Mouse (Mus musculus) layer of hippocampus, postnatal 25 days (tissue): ENCODE data around the gene Pex16. TPM values are rescaled to one million over a fixed set of nuclear protein-coding genes. Genes with fewer than 3 reads are reported as not detected.
"Not testable (repeated sequence)": the region's sequence is repeated elsewhere in the genome, so short reads cannot be mapped to it uniquely, and the experiment has no call there.

Experiments
- DNase-seq, 2 experiments: peaks; one replicate each; pipeline ENCODE4 v3.0.0; 2022; ENCODE audit warnings: mixed read lengths in 2 of 2, low spot score in 1 of 2; ENCODE audit errors: extremely low spot score in 1 of 2
- total RNA-seq, 2 experiments: library from RNA; stranded (reverse); gene quantifications; 2 replicates each; pipeline ENCODE4 v1.2.3; 2021

The Pex16 gene
- total RNA-seq, 2 experiments from 2014 or later = 31.7 to 35.5 TPM

DNA sequence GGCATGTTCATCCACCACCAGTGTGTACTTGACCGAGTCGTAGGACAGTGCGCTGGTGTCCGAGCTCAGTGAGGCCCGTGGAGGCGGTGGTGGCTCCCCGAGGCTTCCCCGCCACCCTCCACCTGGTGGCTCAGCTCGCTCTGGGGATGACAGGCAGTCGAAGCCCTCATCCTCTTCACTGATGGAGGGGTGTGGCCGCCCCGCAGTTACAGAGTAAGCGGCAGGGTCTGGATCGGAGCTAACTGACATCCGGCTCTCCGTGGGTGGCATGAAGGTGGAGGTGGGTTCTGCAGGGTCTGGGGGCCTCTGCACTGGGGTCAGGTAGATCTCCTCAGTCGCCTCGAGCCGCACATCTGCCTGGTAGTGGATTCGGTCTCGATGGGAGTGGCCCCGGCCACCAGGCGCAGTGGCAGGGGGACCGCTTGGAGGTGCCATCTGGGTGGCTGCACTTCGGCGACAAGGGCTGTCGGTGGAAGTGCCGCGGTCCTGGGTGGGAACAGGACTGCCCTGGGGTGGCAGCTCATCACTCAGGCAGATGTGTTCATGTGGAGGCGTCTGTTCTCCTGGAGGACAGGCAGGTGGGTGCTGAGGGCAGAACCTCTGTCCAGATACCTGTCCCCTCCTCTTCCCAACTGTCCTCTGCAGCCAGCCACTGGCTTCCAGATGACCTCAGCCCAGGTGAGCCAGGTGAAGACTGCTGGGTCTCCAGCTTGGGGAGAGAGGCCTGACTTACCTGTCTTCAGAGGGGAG is 12.5 kb downstream of the Pex16 start:
- DNase-seq = no peak

DNA sequence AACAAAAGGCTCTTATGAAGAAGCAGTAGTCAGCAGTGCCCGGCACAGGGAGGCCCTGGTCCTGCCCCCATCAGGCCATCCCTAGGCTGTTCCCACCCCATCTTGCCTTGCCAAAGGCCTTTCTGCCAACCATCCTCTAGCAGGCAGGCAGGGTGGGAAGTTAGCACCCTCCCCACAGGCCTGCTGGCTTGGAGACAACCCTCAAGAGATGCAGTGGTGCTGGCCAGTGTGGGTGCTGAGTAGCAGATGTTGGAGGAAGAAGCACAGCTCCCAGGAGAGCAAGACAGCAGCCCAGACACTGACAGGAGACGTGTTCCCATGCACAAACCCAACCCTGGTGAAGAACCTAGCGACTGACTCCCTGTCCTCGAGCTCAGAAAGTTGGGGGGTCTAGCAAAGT is 13.2 kb downstream of the Pex16 start:
- DNase-seq = no peak

DNA sequence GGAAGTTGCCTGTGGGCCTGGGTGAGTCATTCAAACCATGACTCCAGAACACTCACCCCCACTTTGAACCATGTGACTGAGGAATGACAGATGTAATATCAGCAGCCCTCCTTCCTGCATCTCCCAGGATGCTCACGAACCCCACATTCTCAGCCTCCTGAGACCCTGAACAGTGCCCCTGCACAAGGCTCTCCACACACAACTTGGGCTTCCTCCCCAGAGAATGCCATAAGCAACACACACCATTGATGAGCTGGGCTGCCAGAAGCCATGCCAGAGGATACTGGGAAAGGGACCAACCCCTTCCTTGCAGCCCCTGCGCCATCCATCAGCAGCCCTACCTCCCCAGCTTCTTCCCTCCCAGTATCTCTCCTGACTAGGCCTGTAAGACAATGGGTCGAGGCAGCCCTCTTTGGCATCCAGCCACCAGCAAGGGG is 13.6 kb downstream of the Pex16 start:
- no peak for DNase-seq

DNA sequence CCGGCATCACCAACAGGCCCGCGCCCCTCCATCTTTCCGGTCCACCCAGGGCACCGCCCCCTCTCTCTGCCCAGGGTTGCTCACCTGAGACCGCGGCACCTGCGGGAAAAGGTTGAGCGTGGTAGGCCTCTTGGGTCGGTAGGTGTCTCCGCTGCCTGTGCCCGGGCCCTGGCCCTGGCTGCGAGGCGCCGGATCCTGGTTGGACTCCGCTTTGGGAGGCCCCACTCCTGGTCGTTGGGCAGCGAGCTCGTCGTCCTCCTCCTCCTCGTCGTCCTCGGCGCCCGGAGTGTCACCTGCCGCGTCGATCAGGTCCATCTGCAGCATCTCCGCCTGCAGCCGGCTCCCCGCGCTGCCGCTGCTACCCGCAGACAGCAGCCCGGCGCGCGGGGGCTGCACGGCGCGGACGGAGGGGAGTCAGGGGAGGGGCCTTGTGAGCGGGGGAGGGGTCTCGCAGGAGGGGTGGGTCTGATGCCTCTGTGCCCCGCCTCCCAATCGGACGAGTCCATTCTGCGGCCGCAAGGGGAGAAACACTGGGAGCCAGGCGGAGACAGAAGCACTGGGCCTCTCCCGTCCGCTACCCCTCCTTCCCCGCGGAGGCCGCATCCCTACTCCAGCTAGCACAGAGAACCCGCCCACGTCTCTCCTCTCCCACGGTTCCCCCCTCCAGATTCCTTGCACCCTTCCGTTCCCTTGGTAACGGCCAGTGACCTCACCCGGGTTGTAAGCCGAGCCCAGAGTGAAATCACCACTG is 14.6 kb downstream of the Pex16 start:
- peak; percentile 71 to 77 for DNase-seq

DNA sequence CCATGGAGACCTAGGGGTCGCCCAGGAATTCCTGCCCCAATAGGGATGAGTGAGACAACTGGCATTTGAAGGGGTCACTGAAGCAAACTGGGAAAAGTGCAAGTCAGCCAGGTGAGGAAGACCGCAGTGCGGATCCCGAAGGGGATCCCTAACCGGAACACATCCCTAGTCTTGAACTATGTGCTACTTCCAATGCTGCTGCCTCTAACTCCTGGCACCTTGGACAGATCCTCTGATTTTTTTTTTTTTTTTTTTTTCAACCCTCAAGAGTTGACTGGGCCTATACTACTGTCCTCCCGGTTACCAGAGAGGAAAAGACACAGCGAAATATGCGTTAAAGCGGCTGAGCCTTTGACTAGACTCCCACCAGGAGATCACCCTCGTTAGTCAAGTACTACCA is 15.2 kb downstream of the Pex16 start:
- no peak for DNase-seq

DNA sequence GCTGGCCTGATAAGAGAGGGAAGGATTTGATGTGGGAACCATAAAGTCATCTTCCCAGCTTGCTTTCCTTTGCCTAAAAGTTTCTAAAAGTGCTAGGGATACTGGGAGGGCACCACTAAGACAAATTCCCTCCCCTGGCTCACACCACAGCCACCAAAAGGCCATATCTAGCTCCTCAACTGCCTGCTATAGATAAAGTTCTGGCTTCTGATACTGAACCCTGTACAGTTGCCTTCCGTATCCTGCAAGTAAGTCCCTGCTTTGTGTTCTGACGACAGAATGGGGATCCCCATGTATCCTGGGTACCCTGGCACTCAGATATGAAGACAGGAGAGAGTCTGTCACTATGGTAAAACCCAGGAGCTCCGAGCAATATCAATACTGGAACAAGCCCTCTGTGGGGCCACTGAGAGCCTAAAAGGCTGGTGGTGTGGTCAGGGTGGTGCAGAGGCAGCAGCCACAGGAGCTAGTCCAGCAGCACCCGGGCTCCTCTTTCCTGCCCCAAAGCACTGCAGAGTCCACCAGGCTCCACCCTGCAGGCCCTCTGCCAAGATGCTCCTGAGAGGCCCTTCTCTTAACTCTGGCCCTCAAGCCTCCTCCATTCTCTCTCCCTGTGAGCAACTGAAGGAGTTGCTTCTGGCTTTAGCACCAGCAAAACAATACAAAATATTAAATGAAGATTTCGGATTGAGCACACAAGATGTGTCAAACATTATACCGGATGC is 15.9 kb downstream of the Pex16 start:
- DNase-seq = no peak

DNA sequence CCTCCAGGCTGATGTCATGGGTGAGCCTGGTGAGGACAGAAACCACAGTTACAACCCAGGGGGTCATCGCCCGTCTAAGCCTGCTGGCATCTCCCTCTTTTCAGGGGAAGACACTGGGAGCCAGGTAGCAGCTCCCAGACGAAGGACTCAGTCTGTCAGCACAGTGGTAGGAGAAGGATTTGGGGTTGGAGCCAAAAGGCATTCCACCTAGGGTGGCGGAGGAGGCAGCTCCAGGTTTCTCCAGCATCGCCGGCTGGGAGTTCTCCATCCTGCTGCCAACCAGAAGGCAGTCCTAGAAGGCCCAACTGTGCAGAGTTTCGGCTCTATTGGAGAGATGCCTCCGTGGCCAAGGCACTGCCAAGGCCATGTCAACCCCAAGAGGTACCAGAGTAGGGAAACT is 16.6 kb downstream of the Pex16 start:
- DNase-seq = no peak

DNA sequence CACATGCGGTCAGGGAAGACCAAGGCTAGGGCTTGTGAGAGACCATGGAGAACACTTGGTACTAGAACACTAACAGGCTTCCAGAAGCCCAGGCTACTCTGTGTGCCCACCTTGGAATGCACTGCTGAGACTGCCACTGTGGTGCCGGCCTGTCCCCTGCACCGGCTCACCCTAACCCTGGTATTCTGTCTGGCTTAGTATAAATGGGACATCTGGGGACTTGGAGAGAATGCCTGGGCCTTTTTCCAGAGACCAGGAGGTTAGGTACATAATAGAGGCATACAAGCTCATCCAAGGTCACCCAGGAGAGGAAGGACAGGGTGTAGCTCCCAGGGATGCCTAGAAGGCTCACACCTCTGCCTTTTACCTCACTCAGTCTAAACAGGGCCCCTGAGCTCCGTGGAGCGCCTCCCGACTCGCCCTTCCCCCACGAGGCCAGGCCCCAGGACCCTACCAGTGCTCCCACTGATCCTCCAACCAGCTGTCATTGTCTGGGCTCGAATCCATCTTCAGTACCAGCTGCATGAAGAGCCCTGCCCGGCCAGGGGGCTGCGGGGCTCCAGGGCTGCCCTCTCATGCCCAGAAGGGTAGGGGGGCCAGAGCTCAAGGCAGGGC is 17.3 kb downstream of the Pex16 start:
- no peak for DNase-seq

DNA sequence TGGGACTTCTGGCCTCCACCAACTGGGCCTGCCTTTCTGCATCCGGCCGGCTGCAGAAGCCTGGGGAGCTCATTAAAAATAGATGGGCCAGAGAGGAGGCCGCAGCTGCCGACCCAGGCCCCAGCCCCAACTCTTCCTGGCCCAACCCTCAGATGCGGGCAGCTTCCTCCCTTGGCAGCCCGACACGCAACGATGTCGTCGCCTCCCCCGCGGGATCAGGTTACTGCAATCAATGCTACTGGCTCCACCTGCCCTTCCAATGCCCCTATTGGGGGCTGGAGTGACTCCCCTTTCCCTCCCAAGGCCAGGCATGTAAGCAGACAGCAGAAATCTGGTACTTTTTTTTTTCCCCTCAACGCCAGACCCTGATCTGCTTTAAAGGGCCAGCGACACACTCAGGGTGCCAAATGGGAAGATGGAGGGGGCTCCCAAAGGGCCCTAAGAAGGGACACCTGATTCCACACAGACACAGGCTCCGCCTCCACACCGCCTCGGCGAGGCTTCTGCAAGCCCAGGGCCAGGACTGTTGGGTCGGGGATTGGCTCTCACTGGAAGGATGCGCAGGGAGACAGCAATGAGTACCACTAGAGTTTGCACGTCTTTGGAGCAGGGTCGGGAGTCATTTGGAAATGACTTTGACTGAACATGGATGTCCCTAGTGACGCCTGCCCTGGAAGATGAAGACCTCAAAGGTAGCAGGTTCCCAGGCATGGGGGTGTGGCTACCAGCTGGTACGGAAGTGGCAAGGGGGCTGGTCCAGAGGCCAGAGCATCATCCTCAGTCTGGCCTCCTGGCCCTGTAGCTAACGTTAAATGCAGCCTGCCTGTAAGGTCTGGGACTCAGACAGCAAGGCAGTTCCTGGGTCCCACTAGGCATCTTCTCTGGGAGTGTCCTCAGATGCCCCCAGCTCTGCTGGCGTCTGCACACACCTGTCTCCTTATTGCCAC is 18.1 kb downstream of the Pex16 start:
- no peak for DNase-seq

DNA sequence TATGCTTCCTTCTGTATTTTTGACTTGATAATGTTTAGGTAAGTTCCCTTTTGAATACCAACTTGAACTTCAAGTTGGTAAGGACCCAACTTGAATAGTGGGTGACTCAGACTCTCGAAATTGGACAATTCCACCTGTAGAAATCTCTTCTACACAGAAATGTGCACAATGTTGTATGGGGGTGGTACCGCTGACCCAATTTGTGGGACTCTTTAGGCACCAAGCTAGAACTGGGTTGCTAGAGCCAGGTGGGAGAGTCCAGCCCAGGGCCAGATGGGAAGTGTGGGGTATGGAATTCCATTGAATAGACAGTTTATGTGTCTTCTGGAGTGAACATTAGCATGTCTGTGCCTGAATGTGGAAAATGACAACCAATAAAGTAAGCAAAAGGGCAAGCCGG is 21.1 kb downstream of the Pex16 start:
- no peak for DNase-seq

DNA sequence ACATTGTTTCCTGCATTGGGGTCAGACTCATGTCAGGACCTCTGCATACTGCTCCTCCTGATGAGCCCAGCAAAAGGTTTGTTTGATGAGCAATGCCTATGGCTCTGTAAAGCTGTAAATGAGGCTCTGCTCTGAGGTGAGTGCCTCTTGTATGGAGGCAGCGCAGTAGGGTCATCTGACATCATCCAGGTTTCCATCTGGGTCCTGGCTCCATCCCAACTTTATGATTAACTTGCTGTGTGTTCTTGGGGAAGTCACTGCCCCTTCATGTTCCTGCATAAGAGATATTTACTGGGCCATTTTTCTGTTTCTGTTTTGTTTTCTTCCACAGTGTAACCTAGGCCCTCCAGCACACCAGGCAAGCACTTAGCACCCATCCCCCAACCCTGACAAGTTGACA is 23.0 kb downstream of the Pex16 start:
- DNase-seq = no peak

DNA sequence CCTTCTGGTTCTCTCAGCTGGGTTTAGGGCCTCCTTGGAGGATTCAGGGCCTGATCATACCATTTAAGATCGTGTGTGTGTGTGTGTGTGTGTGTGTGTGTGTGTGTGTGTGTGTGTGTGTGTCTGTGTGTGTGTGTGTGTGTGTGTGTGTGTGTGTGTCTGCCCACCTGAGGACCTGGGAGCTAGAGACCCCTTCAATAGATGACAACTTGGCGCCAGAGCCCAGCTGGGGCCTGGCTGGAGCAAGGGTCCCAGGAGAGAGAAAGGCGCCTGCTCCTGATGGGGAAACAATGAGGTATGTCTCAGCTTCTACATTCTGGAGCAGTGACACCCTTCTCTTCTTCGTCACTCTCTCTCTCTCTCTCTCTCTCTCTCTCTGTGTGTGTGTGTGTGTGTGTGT is 25.4 kb downstream of the Pex16 start:
- not testable (repeated sequence) for DNase-seq

DNA sequence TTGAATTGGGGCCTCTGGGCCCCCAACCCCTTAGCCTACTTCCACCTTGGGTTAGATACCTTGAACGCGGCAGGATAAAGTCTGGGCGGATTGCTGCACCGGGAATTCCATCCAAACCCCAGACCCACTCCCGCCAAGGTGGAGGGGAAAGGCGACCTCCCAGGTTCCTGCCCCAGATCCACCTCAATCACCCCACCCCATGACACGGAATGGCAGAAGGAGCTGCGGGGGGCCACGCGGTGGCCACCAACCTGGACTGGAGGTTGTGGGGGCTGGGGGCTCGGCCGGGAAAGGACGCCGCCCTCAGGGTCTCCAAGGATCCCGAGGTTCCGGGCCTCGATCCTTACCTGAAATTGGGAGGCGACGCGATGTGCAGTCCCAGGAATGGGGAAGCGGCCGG is 26.2 kb downstream of the Pex16 start:
- DNase-seq = no peak

DNA sequence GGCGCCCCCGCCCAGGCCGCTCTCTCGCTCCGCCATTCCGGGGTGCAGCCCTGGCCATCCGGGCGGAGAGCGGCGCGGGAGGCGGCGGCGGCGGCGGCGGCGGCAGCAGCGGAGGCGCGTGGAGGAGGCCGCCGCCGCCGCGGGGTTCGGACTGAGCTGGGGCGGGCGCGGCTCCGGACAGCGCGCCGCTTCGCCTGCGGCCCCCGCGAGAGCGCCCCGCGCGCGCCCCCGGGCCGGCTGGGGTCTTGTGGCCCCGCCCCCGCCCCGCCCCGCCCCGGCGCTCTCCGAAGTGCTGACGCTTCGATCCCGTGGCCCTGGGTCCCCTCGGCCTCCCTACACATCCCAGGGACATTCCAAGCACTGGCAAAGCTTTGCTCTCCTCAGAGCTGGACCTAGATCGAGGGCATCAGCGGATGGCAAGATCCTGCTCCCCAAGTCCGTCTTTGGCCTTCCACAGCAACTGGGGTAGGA is 26.6 kb downstream of the Pex16 start, which contains the start of gene Mapk8ip1:
TSS of gene Mapk8ip1 (minus strand) at position 173 of the 471 bp plus-strand sequence.
- no peak for DNase-seq

DNA sequence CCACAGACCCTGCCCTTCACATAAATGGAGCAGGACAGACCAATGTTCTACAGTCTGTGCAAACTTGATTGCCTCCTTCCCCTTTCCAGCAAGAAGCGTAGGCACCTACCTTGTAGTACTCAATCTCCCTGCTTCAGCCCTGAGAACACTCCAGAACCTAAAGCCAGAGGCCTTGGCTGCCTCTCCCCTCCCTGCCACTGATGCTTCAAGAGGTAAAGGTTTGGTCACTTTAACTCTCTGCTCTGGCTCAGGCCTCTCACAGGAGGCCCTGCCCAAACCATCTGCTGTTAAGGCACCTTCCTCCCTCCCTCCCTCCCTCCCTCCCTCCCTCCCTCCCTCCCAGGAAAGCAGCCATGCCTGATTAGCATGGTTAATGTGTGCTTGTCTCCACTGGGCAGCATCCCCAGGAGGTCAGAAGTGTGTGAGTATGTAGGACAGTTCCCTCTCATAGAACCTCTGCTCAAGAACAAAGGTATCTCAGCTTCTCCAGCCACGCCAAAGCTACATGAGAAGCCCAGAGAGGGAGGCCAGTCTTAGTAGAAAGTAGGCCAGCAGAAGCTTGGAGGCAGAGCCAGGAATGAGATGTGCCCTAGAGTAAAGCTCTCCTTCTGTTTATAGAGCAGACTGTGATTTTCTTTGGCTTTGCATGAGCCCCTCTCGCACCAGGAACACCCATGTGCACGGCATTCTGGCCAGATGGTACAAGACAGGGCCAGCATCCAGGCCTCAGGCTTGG is 28.3 kb downstream of the Pex16 start:
- no peak for DNase-seq

DNA sequence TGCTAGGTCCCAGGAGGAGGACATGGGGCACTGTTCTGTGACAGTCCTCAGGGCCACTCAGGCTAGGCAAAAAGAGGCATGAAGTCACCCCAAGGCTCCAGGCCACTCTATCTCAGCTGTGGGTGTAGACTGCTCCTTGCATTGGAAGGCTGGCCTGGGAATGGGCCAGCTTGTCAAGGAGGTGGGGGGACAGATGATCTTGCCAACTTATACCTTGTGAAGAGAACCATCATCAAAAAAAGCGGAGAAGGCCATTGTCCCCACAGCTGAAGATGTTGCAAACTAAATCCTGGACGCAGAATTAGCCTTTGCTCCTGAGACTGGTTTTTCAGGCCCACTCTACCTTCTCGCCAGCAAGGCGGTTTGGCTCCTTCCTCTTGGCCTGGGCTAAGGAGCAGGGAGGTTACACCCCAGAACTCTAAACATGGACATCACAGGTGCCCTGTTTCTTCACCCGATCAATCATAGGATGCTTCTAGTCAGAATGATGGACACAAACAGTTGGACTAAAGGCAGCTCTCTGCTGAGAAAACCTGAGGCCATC is 29.4 kb downstream of the Pex16 start:
- DNase-seq = no peak

DNA sequence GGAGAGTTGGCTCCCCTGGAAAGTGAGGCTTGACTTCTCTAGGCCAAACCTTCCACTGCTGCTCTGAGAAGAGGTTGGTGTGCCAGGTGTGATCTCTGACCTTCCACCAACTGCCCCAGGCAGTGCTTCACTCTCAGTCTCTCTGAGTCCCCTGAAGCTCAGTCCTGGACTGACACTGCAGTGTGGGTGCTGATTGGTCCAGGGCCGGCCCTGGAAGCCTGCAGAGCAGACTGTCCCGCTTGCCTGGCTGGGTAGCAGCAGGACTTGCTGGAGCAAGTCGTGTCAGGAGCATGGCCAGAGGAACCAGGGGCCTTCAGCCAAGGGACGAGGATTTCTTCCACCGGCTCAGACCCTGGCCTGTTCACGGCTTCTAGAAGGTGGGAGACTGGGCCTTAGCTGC is 30.3 kb downstream of the Pex16 start:
- DNase-seq = no peak

DNA sequence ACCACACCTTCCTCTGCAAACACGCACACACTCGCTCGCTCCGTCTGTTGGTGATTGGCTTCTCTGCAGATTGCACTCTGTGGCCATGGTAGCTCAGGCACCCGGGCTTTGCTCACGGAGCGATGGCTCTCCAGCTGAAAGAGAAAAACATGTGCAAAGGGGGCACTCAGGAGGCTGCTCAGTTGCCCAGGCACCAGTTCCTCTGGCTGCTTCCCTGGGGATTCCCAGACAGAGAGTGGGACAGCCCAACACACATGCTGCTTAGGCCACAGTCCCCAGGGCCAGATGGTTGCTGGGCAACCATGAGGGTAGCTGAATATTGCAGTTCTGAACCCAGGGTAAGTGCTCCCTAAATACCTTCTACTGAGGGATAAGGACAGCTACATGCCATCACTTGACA is 31.2 kb downstream of the Pex16 start:
- DNase-seq = no peak
